Mouse (Mus musculus) small intestine, adult 2 months (tissue): ENCODE data around the gene Pcbp2. TPM values are rescaled to one million over a fixed set of nuclear protein-coding genes. Genes with fewer than 3 reads are reported as not detected.

Experiments used
- H3K27ac ChIP-seq: fragments of 200-500 bp; 2 replicates; pipeline ENCODE4 v1.5.1; 2012; ENCODE audit warnings: low read depth, low read length, control low read depth, inconsistent platforms; ENCODE audit not compliant: insufficient read depth
- H3K27me3 ChIP-seq: fragments of 200-500 bp; 2 replicates; pipeline ENCODE4 v1.6.1; 2012; ENCODE audit warnings: mild to moderate bottlenecking, moderate library complexity, low read length, inconsistent platforms; ENCODE audit not compliant: control insufficient read depth, insufficient read depth
- H3K36me3 ChIP-seq: fragments of 200-500 bp; 2 replicates; pipeline ENCODE4 v1.6.1; 2012; ENCODE audit warnings: mild to moderate bottlenecking, low read length, control low read depth, inconsistent platforms; ENCODE audit not compliant: control insufficient read depth, insufficient read depth
- H3K4me1 ChIP-seq: fragments of 200-500 bp; 2 replicates; pipeline ENCODE4 v1.6.1; 2012; ENCODE audit warnings: low read length, inconsistent platforms, mixed read lengths; ENCODE audit not compliant: control insufficient read depth, insufficient read depth, insufficient read length
- H3K4me3 ChIP-seq: fragments of 200-500 bp; 2 replicates; pipeline ENCODE4 v1.5.1; 2012; ENCODE audit warnings: low read depth, mild to moderate bottlenecking, control low read depth, inconsistent platforms, low read length, moderate library complexity
- CTCF ChIP-seq: fragments of 200-500 bp; IDR thresholded peaks from 2 replicates; pipeline ENCODE4 v1.5.1; 2012; ENCODE audit warnings: low read depth, mild to moderate bottlenecking, control low read depth, inconsistent platforms, low read length, moderate library complexity, mixed read lengths; ENCODE audit not compliant: insufficient replicate concordance, insufficient read length; ENCODE audit errors: extremely low read depth
- POLR2A ChIP-seq: fragments of 200-500 bp; IDR thresholded peaks from 2 replicates; pipeline ENCODE4 v1.6.1; 2012; ENCODE audit warnings: low read depth, mild to moderate bottlenecking, control low read depth, inconsistent platforms, low read length, moderate library complexity
- WGBS: fragments of 180-500 bp; shearing (Covaris S2); methylation state at CpG from one replicate; pipeline ENCODE4 v1.1.7; 2018; 5-methylcytosine and 5-hydroxymethylcytosine counted together
- polyA plus RNA-seq: library from polyadenylated mRNA; depleted of rRNA; stranded (reverse); fragments of >200 nt; gene quantifications from 2 replicates; pipeline ENCODE4 v1.2.3, GENCODE M21; 2012; rRNA removed

Gene Pcbp2
- 215 and 442 TPM in 2 replicates for polyA plus RNA-seq

DNA sequence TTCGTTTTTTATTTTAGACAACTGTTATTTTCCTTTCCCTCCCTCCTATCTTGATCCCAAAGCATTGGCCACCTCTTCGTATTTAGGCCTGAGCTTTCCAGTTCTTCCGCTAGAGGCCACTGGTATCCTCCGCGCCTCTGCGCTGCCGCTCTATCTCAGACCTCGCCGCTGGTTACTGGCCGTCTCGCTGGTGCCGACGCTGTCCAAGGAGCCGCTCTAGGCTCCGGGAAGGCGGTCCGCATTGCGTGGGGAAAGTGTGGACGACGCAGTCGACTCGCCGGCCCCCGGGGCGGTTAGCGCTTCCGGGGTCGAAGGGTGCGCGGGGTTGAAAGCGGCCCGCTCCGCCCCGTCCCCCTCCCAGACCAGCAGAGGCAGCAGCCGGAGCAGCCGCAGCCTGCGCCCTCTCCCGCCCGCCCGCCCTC lies at the start of gene Pcbp2:
Gene Pcbp2 (plus strand): TSS at position 357 of the 422 bp plus-strand sequence.
- TF ChIP-seq CTCF (peak; percentile 88; the same call in 1 of the 2 replicates), POLR2A (peak; percentile 66; the same call in 1 of the 2 replicates)
- Histone ChIP-seq H3K27me3 (no peaks in the 10 kb centered on the region), H3K4me1 (peaks cover 4% of the 10 kb centered on the region; the same call in 1 of the 2 replicates), H3K4me3 (peak within 1 kb of the TSS; percentile 98), H3K27ac (peak within 1 kb of the TSS; percentile 76), H3K36me3 (peaks cover 28% of the 10 kb centered on the region)
- WGBS = 1% methylated on average over 35 of the region's 40 CpGs

GRCm38 (mm10) chr15:102420986-102421385 lies 49.4 kb upstream of the Pcbp2 start:
- H3K36me3 ChIP-seq = peaks cover 21% of the 10 kb centered on the region
- no peaks in the 10 kb centered on the region for H3K4me1 ChIP-seq
- H3K27ac ChIP-seq = no peak overlapping the region
- WGBS = 13% methylated on average over 1 of the region's 1 CpGs
- TF ChIP-seq POLR2A (no peak), CTCF (no peak)
- H3K27me3 ChIP-seq = no peaks in the 10 kb centered on the region
- H3K4me3 ChIP-seq = no peak overlapping the region

GRCm38 (mm10) chr15:102421437-102421836 lies 48.9 kb upstream of the Pcbp2 start:
- WGBS = 47% methylated on average over 3 of the region's 3 CpGs
- H3K4me3 ChIP-seq = no peak overlapping the region
- no peak for TF ChIP-seq POLR2A
- TF ChIP-seq CTCF = no peak

DNA sequence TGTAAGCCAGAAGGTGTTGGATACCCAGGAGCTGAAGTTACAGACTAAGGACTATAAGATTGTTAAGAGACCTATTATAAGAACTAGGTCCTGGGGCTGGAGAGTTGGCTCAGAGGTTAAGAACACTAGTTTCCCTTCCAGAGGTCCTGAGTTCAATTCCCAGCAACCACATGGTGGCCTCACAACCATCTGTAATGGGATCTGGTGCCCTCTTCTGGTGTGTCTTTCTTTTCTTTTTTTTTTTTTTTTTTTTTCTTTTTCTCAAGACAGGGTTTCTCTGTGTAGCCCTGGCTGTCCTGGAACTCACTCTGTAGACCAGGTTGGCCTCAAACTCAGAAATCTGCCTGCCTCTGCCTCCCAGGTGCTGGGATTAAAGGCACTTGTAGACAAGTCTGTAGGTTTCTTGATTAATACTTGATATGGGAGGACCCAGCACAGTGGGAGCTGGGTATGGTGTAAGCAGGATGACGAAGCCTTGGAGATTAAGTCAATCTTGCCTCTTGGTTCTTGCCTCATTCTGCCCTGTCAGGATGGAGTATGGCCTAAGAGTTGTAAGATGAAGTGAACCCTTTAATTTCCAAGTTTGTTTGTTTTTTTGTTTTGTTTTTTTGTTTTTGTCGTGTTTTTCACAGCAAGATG lies 46.6 kb upstream of the Pcbp2 start:
- no peak for TF ChIP-seq CTCF
- TF ChIP-seq POLR2A = no peak
- H3K27ac ChIP-seq = no peak overlapping the region
- peaks cover 38% of the 10 kb centered on the region for H3K36me3 ChIP-seq
- H3K27me3 ChIP-seq = no peaks in the 10 kb centered on the region
- WGBS = 89% methylated on average over 2 of the region's 2 CpGs
- H3K4me3 ChIP-seq = no peak overlapping the region
- H3K4me1 ChIP-seq = no peaks in the 10 kb centered on the region

More at GRCm38 (mm10) chr15:102421437-102421836, 48.9 kb upstream of the Pcbp2 start:
- Histone ChIP-seq H3K4me1 (no peaks in the 10 kb centered on the region), H3K36me3 (peaks cover 25% of the 10 kb centered on the region), H3K27me3 (no peaks in the 10 kb centered on the region), H3K27ac (no peak overlapping the region)

DNA sequence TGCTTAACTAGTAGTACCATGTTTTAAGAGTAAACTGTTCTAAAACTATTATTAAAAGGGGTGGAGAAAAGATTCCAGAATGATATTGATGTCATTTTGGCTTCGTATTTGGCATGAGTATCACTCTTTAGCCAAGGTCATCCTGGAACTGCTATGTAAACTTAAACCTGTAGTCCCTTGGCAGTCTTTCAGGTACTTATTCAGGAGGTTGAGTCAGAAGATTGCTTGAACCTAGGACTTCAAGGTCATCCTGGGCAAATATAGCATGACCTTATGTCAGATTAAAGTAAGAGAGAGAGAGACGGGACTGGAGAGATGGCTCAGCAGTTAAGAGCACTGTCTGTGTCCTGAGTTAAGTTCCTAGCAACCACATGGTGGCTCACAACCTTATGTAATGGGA lies 45.7 kb upstream of the Pcbp2 start:
- Histone ChIP-seq H3K4me1 (no peaks in the 10 kb centered on the region), H3K4me3 (no peak overlapping the region), H3K27me3 (no peaks in the 10 kb centered on the region), H3K27ac (no peak overlapping the region), H3K36me3 (peaks cover 43% of the 10 kb centered on the region)
- TF ChIP-seq CTCF (no peak), POLR2A (no peak)
- 68% methylated on average over 2 of the region's 2 CpGs for WGBS

GRCm38 (mm10) chr15:102426963-102427362 lies 43.4 kb upstream of the Pcbp2 start:
- Histone ChIP-seq H3K4me3 (no peak overlapping the region), H3K27me3 (no peaks in the 10 kb centered on the region), H3K4me1 (no peaks in the 10 kb centered on the region), H3K27ac (no peak overlapping the region), H3K36me3 (peaks cover 58% of the 10 kb centered on the region)
- WGBS = 78% methylated on average over 1 of the region's 1 CpGs
- TF ChIP-seq POLR2A (no peak), CTCF (no peak)

GRCm38 (mm10) chr15:102432046-102432445 lies 38.3 kb upstream of the Pcbp2 start:
- Histone ChIP-seq H3K36me3 (peaks cover 69% of the 10 kb centered on the region), H3K4me1 (no peaks in the 10 kb centered on the region), H3K27ac (no peak overlapping the region), H3K27me3 (no peaks in the 10 kb centered on the region), H3K4me3 (no peak overlapping the region)
- no peak for TF ChIP-seq POLR2A
- no peak for TF ChIP-seq CTCF
- WGBS = 74% methylated on average over 1 of the region's 1 CpGs
